Mouse (Mus musculus): ENCODE measurements around the gene Fbxl16.
A peak's percentile ranks its signal among the peaks of the same experiment; 100 is the strongest.

Fbxl16 gene

DNA sequence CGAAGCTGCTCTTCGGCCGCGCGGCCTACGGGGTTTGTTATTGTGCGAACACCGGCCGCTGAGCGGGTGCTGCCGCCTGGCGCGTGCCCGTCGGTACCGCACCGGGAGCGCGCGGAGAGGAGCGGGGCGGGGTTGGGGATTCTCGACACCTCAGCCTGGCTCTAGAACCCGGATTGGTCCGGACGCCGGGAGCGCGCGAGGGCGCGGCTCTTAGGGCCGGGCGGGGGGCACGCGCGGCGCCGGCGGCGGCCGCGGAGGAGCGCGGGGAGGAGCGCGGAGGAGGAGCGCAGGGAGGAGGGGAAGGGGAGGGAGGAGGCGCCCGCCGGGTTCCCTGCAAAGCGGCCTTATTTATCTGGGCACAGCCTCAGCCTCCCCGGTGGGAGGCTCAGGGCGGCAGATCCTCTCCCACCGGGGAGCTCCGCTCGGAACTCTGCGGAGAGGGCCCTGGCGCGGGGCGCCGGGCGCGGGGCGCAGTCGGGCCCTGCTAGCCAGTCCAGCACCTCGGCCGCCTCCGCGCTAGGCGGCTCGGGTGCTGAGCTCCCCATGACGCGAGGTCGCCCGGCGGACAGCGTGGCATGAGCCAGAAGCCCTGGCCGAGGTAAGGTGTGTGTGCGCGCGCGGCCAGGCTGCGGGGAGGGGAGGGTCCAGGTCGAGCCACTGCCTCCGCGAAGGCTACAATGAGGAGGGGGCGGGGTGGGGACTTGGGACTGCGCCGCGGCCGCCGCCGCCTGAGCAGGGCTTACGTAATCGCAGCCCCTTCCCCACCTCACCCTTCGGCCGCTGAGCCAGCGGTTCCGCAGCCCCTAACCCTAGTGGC, at the start of gene Fbxl16:
Fbxl16 (plus strand) TSS at position 297 of the 817 bp plus-strand sequence.
- no peak for DNase-seq (ENCODE audit: low spot score in 2 of 2)

DNA sequence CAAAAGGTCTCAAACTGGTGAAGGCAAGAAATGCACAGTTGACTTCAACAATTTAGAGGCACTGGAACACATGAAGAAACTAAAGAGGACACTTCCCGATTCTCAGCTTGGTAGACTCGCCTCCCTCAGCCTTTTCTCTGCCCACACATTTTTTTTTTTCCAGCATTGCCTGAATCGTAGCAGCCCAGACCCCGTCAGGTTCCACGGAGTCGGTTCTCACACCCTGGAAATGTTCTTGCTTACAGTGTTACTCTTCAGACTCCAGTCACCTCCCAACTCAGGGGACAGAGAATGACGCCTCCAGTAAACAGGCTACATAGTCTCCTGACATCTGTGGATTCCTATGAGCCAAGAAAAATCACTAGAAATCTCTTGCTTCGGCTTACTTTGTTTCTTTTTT, 48.7 kb upstream of the Fbxl16 start:
- DNase-seq (ENCODE audit: low spot score in 2 of 2): no peak

DNA sequence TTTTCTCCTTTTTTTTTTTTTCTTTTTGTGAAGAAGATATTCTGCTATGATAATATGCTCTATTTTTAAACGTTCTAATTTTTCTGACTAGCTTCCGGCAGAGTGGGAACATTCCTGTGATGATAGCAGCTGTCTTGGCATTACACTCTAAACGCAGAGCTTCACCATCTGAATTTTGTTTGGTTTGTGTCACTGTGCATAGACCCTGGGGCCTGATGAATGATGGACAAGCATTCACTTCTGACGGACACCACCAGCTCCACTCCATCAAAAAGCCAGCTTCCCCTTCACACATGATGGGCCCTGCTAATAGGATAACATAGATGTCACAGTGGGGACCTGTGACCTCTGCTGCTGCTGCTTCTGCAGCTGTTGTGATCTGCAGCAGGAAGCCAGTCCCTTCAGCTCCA, 47.3 kb upstream of the Fbxl16 start:
- DNase-seq (ENCODE audit: low spot score in 2 of 2): no peak

DNA sequence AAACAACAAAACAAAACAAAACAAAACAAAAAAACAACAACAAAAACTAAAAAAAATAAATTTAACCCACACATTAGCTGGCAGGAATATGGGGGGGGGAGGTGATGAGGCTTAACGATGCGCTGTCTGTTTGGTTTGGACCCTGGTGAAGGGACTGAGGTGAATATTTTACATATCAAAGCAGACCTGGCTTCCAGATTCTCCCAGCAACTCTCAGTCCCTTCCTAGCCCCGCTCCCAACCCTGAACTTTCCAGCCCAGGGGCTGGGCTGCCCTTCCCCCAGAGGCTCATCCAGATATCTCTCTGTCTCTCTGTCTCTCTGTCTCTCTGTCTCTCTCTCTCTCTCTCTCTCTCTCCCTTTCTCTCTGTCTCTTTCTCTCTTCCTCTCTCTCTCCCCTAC, 46.3 kb upstream of the Fbxl16 start:
- DNase-seq (ENCODE audit: low spot score in 2 of 2): no peak

DNA sequence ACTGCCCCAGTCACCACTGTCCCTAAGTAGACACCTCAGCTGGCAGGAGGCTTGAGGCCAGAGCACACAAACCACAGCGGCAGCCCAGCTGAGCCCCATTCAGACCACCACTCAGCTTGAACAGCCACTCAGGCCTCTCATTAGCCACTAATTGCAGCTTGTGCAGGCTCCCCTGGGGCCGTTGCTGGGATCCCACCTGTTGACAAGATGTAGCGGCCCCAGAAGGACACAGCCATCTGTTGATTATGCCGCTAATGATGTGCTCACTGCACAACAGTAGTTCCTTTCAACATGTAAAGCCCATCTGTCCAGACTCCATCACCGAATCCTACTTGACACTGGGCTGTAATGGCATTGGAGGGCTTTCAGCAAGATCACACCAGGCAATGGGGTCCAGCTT, 43.0 kb upstream of the Fbxl16 start:
- no peak for DNase-seq (ENCODE audit: low spot score in 2 of 2)

DNA sequence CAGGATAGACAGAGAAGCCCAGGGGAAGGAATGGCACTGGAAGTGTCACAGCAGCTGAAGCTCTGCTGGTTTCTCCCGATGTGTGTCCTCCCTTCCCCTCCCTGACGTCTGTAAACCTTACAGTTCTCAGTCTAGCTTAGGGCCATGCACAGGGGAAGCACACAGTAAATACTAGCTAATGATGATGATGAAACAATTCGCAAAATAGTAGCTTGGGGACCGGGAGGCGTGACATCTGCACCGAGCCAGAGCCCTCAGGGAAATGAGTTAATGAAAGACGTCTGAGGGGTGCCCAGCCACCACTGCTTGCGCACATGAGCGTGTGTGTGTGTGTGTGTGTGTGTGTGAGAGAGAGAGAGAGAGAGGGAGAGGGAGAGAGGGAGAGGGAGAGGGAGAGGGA, 39.6 kb upstream of the Fbxl16 start:
- no peak for DNase-seq (ENCODE audit: low spot score in 2 of 2)

DNA sequence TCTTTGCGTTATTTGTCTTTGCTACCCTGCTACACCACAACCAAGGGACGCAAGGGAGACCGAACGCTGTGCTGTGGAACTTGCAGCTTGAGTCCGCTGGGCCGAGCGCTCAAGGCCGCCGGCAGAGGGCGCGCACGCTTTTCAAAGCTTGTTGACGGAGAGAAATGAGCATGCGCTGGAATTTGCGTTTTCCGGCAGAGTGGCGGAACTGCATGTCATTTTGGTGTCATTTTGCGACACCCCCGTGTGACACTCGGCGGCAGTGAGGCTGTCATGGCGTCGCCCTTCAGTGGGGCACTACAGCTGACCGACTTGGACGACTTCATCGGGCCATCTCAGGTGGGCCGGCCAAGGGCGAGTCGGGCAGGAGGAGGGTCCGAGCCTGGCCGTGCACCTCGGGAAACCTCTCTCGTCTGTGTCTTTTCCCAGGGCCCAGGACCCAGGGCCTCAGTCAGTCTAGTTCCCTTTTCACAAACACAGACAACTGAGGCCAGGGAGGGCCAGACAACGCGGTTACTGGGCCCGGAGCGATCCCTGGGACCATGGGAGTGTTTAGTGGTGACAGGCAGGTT, 35.2 kb upstream of the Fbxl16 start, which contains the start of gene Narfl:
Narfl (plus strand) TSS at position 228 of the 572 bp plus-strand sequence.
- DNase-seq (ENCODE audit: low spot score in 2 of 2): peak; percentile 94 to 97

DNA sequence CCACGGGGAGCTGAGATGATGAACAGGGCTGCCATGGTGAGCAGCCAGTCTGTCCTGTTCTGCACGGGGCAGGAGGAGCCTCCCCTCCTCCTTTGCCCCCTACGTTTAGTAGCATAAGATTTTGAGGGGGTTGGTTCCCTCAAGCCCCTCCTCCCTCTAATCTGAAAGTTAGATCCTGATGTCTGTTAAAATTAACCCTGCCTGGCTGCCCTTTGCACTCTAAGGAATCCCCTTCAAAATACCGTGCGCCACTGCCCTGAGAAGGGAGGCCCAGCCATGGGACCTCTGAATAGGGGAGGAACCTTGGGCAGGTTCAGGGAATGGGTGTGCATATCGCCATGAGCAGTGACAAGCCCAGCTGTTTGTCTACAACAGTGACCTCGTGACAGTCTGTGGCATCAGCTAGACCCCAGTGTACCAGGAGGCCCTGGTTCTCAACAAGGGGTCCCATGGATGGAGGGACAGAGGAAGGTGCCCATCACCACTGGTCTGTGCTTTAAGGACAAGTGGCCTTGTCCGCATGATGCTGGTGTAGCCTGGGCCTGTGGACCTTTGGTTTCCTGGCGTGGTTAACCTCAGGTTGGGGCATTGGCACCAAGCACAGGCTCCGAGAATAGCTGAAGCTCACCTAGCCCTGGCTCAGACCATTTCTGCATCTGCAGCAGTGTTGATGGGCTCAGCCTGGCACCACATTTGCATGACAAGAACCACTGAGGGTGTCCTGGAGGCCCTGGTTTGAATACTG, 33.4 kb upstream of the Fbxl16 start:
- no peak for DNase-seq (ENCODE audit: low spot score in 2 of 2)

DNA sequence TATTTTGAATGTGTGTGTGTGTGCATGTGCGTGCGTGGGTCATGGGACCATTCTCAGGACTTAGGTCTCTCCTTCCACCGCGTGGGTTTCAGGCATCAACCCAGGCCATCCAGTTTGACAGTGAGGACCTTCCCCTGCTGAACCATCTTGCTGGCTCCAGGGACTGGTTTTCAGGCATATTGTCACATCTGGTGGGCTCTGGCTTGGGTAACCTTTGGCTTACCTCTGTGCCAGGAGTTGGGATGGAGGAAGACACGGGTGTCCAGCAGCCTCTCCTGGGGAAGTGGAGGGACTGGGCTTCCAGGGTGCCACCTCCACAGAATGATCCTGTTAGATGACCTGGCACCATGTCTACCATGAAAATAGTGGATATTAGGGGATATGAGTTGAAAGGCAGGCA, 30.9 kb upstream of the Fbxl16 start:
- DNase-seq (ENCODE audit: low spot score in 2 of 2): no peak

DNA sequence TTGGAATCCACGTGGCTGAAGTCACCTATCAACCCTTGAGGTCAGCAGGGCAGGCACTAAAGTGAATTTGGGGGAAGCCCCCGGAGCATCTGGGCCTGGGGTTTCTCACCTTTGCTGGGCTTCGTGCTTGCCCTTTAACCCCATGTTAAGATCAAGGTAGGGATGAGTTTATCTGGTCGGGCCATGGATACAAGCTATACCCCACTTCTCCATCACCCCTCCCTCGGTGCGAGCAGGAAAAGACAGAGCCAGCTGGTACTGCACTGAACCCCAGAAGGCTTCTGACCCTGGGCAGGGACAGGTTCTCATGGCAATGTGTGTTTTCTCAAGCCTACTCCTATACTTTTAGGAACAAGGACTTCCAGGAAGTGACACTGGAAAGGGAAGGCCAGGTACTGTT, 27.5 kb upstream of the Fbxl16 start:
- DNase-seq (ENCODE audit: low spot score in 2 of 2): no peak

DNA sequence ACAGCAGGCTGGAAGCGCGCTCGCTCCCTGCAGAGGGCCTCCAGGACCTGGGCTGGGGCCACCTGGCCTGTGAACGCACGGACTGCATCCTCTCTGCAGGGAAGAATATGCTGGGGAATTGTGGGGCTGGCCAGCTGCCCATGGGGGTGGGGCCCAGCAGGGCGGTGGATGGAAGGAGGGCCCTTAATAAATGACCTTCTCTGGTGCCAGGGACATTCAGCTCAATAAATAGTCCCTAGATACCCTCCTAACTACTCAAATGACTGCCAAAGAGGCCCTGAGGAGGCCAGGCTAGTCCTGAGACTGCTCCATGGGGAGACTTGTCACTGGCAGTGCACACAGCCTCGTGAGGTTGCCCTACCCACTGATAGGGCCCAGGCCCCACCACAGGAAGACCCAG, 25.8 kb upstream of the Fbxl16 start:
- no peak for DNase-seq (ENCODE audit: low spot score in 2 of 2)

DNA sequence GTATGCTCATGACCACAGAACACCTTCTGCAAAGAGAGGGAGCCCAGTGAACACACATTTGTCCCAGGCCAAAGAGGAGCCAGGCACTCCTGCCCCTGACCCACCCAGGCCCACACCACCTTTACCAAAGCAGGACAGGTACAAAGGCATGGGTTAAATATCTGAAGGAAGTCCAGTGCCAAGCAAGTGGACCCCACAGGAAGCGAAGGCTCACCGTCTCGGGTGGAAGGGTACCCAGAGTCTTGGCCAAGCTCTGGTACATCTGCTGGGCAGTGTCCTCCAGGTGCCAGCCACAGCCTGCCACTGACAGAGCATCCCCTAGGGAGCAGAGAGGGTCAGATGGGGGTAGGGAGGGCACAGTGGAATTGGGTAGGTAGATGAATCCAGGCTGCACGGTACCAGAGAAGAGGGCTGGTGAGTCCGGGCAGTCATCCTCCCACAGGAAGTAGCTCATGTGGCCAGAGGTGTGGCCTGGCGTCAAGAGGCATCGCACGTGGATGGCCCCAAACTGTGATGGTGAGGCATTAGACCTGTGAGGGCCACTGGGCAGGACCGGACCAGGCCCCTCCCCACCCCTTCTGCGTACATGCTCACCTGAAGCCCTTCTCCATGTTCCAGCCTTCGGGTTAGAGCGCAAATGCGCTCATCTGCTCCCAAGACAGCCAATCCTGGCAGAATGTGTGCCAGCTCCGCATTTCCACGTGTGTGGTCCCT, 24.9 kb upstream of the Fbxl16 start:
- DNase-seq (ENCODE audit: low spot score in 2 of 2): no peak

DNA sequence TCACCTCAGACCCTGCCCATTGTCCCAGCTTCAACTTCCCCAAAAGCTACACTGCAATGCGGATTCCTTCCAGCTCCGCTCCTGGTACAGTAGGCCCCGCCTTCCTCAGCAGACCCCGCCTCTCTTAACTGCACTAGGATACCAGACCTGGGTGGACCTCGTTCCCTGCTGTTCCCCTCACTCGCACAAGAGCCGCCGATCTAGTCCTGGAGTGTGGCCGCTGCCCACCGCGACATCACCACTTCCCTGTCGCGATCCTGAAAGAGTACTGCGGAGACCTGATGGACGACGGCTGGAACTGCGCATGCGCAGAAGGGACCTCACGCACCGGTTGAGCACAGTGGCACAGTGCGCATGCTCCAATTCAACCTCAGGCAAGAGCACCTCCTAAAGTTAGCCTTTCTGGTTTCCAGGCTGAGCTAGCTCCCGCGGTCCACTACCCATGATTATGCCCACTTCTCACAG, 23.6 kb upstream of the Fbxl16 start, which contains the start of gene Haghl:
Haghl (minus strand) TSS at position 393 of the 465 bp plus-strand sequence.
- DNase-seq (ENCODE audit: low spot score in 2 of 2): peak; percentile 90 to 95

DNA sequence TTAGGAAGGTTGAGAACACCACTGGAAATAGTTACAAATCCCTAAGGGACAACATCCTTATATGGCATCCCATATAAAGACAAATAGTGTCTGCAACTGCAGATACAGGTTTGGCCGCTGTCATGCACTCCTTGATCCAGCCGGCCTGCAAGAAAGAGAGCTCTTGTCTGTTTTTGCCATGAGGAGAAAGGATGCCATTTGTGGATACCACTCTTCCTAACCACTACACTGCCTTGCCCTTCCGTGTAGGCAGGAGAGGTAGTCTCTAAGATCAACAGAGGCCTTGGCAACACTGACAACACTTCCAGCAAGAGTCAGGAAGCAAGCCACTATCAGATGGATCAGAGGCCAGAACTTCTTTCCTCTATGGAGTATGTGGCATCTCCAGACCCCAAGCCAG, 22.6 kb upstream of the Fbxl16 start, which contains the start of gene Ccdc78:
Ccdc78 (plus strand) TSS at position 301 of the 400 bp plus-strand sequence.
- no peak for DNase-seq (ENCODE audit: low spot score in 2 of 2)

DNA sequence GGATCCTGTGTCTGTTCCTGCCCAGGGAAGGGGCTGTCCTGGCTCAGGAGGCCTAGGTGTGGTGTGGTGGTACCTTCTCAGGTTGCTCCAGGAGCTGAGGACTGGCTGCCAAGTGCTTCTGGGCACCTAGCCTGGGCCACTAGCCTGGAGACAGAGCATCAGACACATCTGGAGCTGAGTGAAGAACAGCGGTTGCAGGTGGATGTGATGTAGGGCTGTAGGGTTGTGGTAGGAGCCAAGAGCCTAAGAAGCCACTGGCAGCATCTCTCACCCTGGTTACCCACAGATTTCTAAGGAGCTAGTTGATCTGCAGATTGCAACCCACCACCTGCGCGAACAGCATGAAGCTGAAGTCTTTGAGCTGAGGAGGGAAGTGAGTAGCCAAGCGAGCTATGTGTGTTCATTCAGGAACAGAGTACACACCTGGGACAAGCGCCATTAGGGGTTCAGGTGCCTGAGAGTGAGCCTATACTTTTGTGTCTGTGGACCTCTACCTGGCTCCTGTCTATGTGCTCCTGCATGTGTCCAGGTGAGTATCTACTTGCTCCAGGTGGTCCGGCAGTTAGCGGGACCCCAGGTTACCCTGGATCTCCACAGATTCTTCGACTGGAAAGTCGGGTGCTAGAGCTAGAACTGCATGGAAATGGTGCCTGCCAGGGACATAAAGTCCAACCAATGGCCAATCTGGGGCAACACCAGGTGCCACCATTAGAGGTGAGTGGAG, 21.9 kb upstream of the Fbxl16 start:
- no peak for DNase-seq (ENCODE audit: low spot score in 2 of 2)

DNA sequence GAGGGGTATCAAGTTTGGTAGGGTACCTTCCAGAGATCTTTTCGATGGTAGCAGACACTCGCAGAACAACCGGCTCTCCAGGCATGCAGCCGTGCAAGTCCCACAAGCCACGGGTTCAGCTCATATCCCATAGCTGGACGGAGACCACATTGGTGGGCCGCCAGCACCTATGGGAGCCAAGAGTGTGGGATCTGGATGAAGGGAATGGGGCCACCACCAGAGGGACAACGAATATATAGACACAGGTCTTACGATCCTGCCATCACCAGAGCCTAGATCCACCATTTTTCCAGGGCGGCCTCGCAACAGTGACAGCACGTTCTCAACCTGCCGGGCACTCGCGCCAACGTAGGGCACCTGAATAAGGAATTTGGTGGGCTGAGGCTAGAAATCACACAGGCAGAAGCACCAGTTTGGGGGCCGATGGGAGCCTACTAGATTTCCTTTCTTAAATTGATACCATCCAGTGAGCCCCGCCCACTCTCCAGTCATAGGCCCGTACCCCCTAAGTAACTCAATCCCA, 17.5 kb upstream of the Fbxl16 start:
- DNase-seq (ENCODE audit: low spot score in 2 of 2): no peak

DNA sequence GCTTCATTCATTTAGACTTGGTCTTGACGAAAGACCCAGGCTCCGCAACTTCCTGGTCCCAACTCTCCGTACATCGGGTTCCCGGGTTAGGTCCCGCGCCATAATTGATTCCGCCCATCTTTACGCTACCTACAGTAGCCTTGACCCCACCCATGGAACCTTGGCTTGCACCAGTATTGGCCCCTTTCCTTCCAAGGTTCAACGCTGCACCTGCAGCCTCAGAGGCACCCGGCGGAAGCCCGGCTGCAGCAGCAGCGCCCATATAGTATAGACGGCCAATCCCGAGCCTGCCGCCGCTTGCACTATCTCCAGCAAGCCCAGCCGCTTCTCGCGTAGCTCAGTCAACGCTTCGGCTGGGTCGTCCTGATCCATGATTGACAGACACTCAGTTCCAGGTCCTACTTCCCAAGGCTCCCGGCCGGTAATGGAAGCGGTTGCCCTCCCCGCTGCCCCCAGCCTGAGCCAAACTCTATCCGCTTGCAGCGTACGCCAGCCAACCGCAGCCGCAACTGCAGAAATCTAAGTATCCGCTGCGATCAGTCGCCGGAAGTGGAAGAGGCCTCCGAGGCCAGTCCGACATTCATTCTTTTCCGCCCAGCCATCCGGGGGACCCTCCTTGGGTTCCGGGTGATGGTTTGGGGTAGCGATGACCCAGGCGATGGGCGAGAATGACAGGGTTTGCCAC, 16.9 kb upstream of the Fbxl16 start:
- peak; percentile 84 to 90 for DNase-seq (ENCODE audit: low spot score in 2 of 2)

DNA sequence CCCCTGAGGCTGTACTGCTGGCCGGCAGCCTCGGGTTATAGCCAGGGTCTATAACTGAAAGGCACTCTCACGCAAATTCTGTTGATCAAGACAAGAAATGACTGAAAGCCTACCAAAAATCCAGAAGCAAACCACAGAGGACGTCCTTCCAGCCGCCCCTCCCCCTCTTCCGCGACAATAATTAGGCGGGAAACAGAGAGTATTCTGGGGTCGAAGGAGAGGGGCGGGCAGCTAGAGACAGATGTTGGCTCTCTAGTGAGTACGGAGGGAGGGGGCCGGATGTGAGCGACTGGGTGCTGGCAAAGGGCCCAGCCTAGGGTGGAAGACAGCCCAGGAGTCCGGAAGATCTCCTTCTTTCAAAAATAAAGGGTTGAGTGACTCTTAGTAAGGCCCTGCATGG, 16.3 kb upstream of the Fbxl16 start, which contains the start of gene Fam173a:
Fam173a (minus strand) TSS at position 287 of the 400 bp plus-strand sequence.
- peak; percentile 78 to 79 for DNase-seq (ENCODE audit: low spot score in 2 of 2)

DNA sequence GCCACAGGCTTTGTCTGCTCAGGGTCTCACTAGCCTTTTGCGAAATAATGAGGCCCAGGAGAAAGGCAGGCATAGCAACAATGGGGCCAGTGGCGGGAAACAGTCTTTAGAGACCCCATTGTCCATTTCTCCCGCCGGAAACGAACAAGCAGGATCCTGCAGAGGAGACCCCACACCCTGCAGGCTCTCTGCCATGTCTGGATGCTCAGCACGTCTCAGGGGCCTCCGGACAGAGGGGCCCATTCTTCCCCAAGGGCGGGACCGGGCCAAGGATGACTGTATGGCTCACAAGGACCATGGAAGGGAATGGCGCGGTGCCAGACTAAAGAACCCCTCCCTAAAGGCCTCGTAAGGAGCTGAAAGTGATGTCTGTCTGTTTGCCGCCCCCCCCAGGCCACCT, 14.7 kb upstream of the Fbxl16 start:
- DNase-seq (ENCODE audit: low spot score in 2 of 2): no peak

DNA sequence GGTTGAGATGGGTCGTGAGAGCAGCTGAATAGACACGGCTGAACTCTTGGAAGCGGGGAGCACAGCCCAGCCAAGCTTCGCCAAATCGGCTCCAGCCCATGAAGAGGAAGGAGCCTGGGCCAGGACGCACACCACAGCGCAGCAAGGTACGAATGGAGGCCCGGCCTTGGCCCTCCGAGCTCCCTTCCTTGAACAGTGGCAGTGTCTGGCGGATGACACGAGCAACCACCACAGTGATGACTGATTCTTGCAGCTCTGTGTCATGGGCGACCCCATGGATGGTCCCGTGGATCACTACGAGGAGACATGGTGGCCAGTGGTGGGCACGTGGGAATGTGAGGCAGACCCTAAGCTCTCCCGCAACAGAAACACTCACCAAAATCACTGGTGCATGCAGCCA, 13.9 kb upstream of the Fbxl16 start:
- DNase-seq (ENCODE audit: low spot score in 2 of 2): no peak

All from urinary bladder, postnatal 4 days (tissue).